Mouse (Mus musculus) forebrain, embryonic 14.5 days (tissue): ENCODE measurements around the gene Musk. TPM values are rescaled to one million over a fixed set of nuclear protein-coding genes. Genes with fewer than 3 reads are reported as not detected.
"Not testable (repeated sequence)": the region's sequence is repeated elsewhere in the genome, so short reads cannot be mapped to it uniquely, and the experiment has no call there.

Experiments used
- ATAC-seq: fragments of 200-750 bp; cut with Nextera tagmentation; 2 replicates; pipeline ENCODE4 v1.8.0; 2017; ENCODE audit warnings: mild to moderate bottlenecking, moderate library complexity
- DNase-seq: peaks from one replicate; pipeline ENCODE4 v3.0.0-alpha.2; 2015; ENCODE audit warnings: low spot score
- H3K27ac ChIP-seq: fragments of 300-500 bp; sonication (generic); 2 replicates; pipeline ENCODE4 v1.5.1; 2014; ENCODE audit warnings: low read depth, mild to moderate bottlenecking, control low read depth, low read length, moderate library complexity
- H3K27me3 ChIP-seq: fragments of 300-500 bp; sonication (generic); replicated peaks from 2 replicates; pipeline ENCODE4 v1.6.1; 2014; ENCODE audit warnings: low read length, control low read depth, mixed read lengths; ENCODE audit not compliant: control insufficient read depth, insufficient read depth
- H3K36me3 ChIP-seq: fragments of 300-500 bp; sonication (generic); 2 replicates; pipeline ENCODE4 v1.6.1; 2014; ENCODE audit warnings: low read length, control low read depth; ENCODE audit not compliant: control insufficient read depth, insufficient read depth
- H3K4me1 ChIP-seq: fragments of 300-500 bp; sonication (generic); 2 replicates; pipeline ENCODE4 v1.6.1; 2014; ENCODE audit warnings: antibody characterized with exemption, low read length, control low read depth; ENCODE audit not compliant: control insufficient read depth, insufficient read depth
- H3K4me2 ChIP-seq: fragments of 300-500 bp; sonication (generic); 2 replicates; pipeline ENCODE4 v1.6.1; 2014; ENCODE audit warnings: mild to moderate bottlenecking, control low read depth, low read length
- H3K4me3 ChIP-seq: fragments of 300-500 bp; sonication (generic); 2 replicates; pipeline ENCODE4 v1.5.1; 2014; ENCODE audit warnings: low read depth, low read length, control low read depth
- H3K9ac ChIP-seq: fragments of 300-500 bp; sonication (generic); 2 replicates; pipeline ENCODE4 v1.6.1; 2014; ENCODE audit warnings: mild to moderate bottlenecking, low read length, control low read depth, moderate library complexity
- H3K9me3 ChIP-seq: fragments of 300-500 bp; sonication (generic); replicated peaks from 2 replicates; pipeline ENCODE4 v1.6.1; 2016; ENCODE audit warnings: low read length, control low read depth, mixed read lengths; ENCODE audit not compliant: control insufficient read depth
- WGBS: fragments of 180-500 bp; shearing (Covaris S2); extraction: QIAGEN DNeasy Blood & Tissue Kit; methylation state at CpG from one replicate; pipeline ENCODE4 v1.1.7; 2014; 5-methylcytosine and 5-hydroxymethylcytosine counted together
- polyA plus RNA-seq: library from polyadenylated mRNA; unstranded; fragments of >200 nt; fragmentation: Nextera tagmentation; extraction: Ambion mirVana; gene quantifications from 2 replicates; pipeline ENCODE4 v1.2.1, GENCODE M21; 2014

The Musk gene
- polyA plus RNA-seq = not detected in 2 replicates

- 61% methylated on average over 11 of the region's 11 CpGs for WGBS
- H3K4me2 ChIP-seq = no peak within 1 kb of the TSS
- H3K27me3 ChIP-seq = no peaks in the 10 kb centered on the region
- H3K27ac ChIP-seq = no peak within 1 kb of the TSS
- no peak for DNase-seq
- no peak within 1 kb of the TSS for H3K9ac ChIP-seq
- H3K4me3 ChIP-seq = no peak within 1 kb of the TSS
- no peak for ATAC-seq
- H3K4me1 ChIP-seq = no peaks in the 10 kb centered on the region
- no peaks in the 10 kb centered on the region for H3K36me3 ChIP-seq
- no peaks in the 10 kb centered on the region for H3K9me3 ChIP-seq
These were observed at the start of gene Musk for GRCm38 (mm10) chr4:58285687-58286086. Musk (plus strand) TSS chr4:58285960.

GRCm38 (mm10) chr4:58240416-58240815 is 45.3 kb upstream of the Musk start:
- no peak overlapping the region for H3K27ac ChIP-seq
- H3K4me1 ChIP-seq = no peaks in the 10 kb centered on the region
- no peaks in the 10 kb centered on the region for H3K9me3 ChIP-seq
- H3K4me3 ChIP-seq = no peak overlapping the region
- no peak for DNase-seq
- H3K36me3 ChIP-seq = no peaks in the 10 kb centered on the region
- ATAC-seq = no peak
- WGBS = 83% methylated on average over 7 of the region's 7 CpGs
- H3K9ac ChIP-seq = no peak overlapping the region
- no peak overlapping the region for H3K4me2 ChIP-seq
- no peaks in the 10 kb centered on the region for H3K27me3 ChIP-seq

- H3K4me1 ChIP-seq = no peaks in the 10 kb centered on the region
- H3K9me3 ChIP-seq = no peaks in the 10 kb centered on the region
- no peaks in the 10 kb centered on the region for H3K27me3 ChIP-seq
- 93% methylated on average over 1 of the region's 1 CpGs for WGBS
- no peak overlapping the region for H3K4me2 ChIP-seq
- DNase-seq = no peak
- H3K27ac ChIP-seq = no peak overlapping the region
- ATAC-seq = no peak
- no peak overlapping the region for H3K4me3 ChIP-seq
- no peaks in the 10 kb centered on the region for H3K36me3 ChIP-seq
- H3K9ac ChIP-seq = no peak overlapping the region
These were observed 40.2 kb upstream of the Musk start for GRCm38 (mm10) chr4:58245544-58245943.

- no peak for ATAC-seq
- WGBS = 87% methylated on average over 3 of the region's 3 CpGs
These were observed 33.4 kb upstream of the Musk start for GRCm38 (mm10) chr4:58252381-58252780.

GRCm38 (mm10) chr4:58253410-58253809 is 32.4 kb upstream of the Musk start:
- Histone ChIP-seq H3K27me3 (no peaks in the 10 kb centered on the region), H3K4me1 (no peaks in the 10 kb centered on the region), H3K27ac (no peak overlapping the region), H3K4me2 (no peak overlapping the region), H3K36me3 (no peaks in the 10 kb centered on the region), H3K4me3 (no peak overlapping the region), H3K9me3 (no peaks in the 10 kb centered on the region), H3K9ac (no peak overlapping the region)
- peak; percentile 86 for DNase-seq
- 36% methylated on average over 5 of the region's 5 CpGs for WGBS
- ATAC-seq = 0 out of 2 replicates have a peak, but pooled peaks have one; percentile 52

More at GRCm38 (mm10) chr4:58252381-58252780, 33.4 kb upstream of the Musk start:
- Histone ChIP-seq H3K9me3 (no peaks in the 10 kb centered on the region), H3K9ac (no peak overlapping the region), H3K36me3 (no peaks in the 10 kb centered on the region), H3K27me3 (no peaks in the 10 kb centered on the region), H3K4me1 (no peaks in the 10 kb centered on the region), H3K4me3 (no peak overlapping the region), H3K27ac (no peak overlapping the region), H3K4me2 (no peak overlapping the region)
- no peak for DNase-seq

GRCm38 (mm10) chr4:58260767-58261166 is 25.0 kb upstream of the Musk start:
- not testable (repeated sequence) for H3K36me3 ChIP-seq, H3K27me3 ChIP-seq, H3K9me3 ChIP-seq, H3K4me3 ChIP-seq, ATAC-seq, H3K9ac ChIP-seq, H3K4me1 ChIP-seq, DNase-seq, H3K27ac ChIP-seq, H3K4me2 ChIP-seq
- WGBS = 96% methylated on average over 21 of the region's 21 CpGs

- Histone ChIP-seq H3K9ac (no peak overlapping the region), H3K9me3 (no peaks in the 10 kb centered on the region), H3K4me3 (no peak overlapping the region), H3K36me3 (no peaks in the 10 kb centered on the region), H3K27me3 (no peaks in the 10 kb centered on the region), H3K27ac (no peak overlapping the region), H3K4me1 (no peaks in the 10 kb centered on the region), H3K4me2 (no peak overlapping the region)
- ATAC-seq (peak; percentile 48), DNase-seq (peak; percentile 74)
- 52% methylated on average over 7 of the region's 7 CpGs for WGBS
These were observed 19.5 kb upstream of the Musk start for GRCm38 (mm10) chr4:58266294-58266693.

- Histone ChIP-seq H3K36me3 (no peaks in the 10 kb centered on the region), H3K4me3 (no peak overlapping the region), H3K27me3 (no peaks in the 10 kb centered on the region), H3K4me2 (no peak overlapping the region), H3K9ac (no peak overlapping the region), H3K27ac (no peak overlapping the region), H3K9me3 (no peaks in the 10 kb centered on the region), H3K4me1 (no peaks in the 10 kb centered on the region)
- WGBS = 86% methylated on average over 4 of the region's 4 CpGs
- ATAC-seq (no peak), DNase-seq (no peak)
These were observed 16.7 kb upstream of the Musk start for GRCm38 (mm10) chr4:58268897-58269542.

GRCm38 (mm10) chr4:58269961-58270360 is 15.8 kb upstream of the Musk start:
- DNase-seq (no peak), ATAC-seq (no peak)
- H3K27ac ChIP-seq = no peak overlapping the region
- no peaks in the 10 kb centered on the region for H3K27me3 ChIP-seq
- H3K4me2 ChIP-seq = no peak overlapping the region
- H3K9ac ChIP-seq = no peak overlapping the region
- no peaks in the 10 kb centered on the region for H3K9me3 ChIP-seq
- no peak overlapping the region for H3K4me3 ChIP-seq
- H3K36me3 ChIP-seq = no peaks in the 10 kb centered on the region
- no peaks in the 10 kb centered on the region for H3K4me1 ChIP-seq
- 94% methylated on average over 2 of the region's 2 CpGs for WGBS
